Mouse (Mus musculus) bone marrow macrophage, adult 2 months (primary cell): ENCODE measurements around the gene Bmpr1b.

Experiments used
- CTCF ChIP-seq: IDR thresholded peaks from 2 replicates; pipeline ENCODE4 v1.5.1; 2012; ENCODE audit warnings: low read depth, mild to moderate bottlenecking, low read length, moderate library complexity
- POLR2A ChIP-seq: IDR thresholded peaks from 2 replicates; pipeline ENCODE4 v1.6.1; 2012; ENCODE audit warnings: mild to moderate bottlenecking, low read depth, low read length, borderline replicate concordance

DNA sequence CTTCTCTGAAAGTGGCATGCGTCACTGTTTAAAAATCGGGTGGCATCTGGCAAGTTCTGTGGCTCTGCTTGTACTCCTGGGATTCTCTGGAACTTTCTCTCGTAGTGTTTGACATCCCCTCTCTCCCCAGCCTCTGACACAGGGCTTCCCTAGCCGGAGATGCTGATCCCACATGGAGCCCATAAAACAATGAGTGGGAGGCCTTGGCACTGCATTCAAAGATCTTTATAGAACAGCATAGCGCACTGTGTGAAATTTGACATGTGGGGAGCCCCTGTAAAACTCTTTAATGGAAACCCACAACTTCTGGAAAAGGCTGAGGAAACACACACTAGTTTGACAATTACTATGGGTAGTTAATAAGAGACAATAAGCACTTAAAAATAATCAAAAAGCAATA is 126.2 kb downstream of the Bmpr1b start:
- TF ChIP-seq CTCF (no peak), POLR2A (no peak)
